Mouse (Mus musculus) testis, adult 10 weeks (tissue): ENCODE measurements around the gene Serpina3j. TPM values are rescaled to one million over a fixed set of nuclear protein-coding genes. Genes with fewer than 3 reads are reported as not detected.

Experiments
- polyA plus RNA-seq: library from polyadenylated mRNA; stranded (reverse); fragments of 350-450 nt; fragmentation: Illumina TruSeq; extraction: RNeasy Lipid Tissue Mini Kit (QIAGEN cat#74804); gene quantifications from one replicate; pipeline ENCODE4 v1.2.3, GENCODE M21; 2014; ENCODE audit warnings: low read depth, low replicate concordance

Gene Serpina3j
- not detected for polyA plus RNA-seq

DNA sequence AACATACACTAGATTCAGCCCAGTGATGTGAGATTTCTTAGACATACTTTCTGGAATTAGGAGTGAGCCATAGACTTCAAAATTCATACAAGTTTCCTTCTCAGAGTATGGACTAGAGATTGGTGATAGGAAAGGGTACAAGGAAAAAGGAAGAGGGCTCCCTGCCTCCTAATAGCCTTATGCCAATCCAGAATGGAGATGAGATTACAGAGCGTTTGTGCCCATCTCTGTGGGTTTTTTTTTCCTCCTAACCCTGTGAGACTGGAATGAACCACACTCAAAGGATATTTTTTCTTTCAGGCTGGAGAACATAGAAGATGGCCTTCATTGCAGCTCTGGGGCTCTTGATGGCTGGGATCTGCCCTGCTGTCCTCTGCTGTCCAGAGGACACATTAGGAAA lies at the start of gene Serpina3j:
TSS of gene Serpina3j (plus strand) at position 301 of the 400 bp plus-strand sequence.

DNA sequence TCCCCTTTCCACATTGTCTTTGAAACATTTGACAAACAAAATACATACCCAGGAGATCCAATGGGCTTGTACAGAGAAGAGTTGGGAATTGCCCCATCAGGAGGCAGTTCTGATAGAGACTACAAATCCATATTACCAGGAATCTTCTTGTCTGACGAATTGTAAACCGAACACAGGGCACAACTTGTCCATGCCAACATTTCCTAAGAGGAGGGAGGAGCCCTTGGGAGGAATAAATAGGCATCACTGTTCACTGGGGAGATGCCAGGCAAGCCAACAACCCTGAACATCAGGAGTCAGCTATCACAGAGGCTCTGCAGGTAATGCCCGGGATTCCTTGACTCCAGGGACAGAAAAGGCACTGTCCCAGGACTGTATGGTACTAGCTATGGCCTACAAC lies 23.9 kb downstream of the Serpina3j start, which contains the start of the genes Serpina3k and Serpina3m:
TSS of gene Serpina3k (plus strand) at position 261 of the 400 bp plus-strand sequence.
TSS of gene Serpina3m (plus strand) at position 261 of the 400 bp plus-strand sequence.

Other genes starting within 250 kb of the Serpina3j start
- gene Serpina5, start 213.4 kb upstream of the Serpina3j start, polyA plus RNA-seq = 105 TPM
- 73.8 TPM for gene Serpina3a, start 201.8 kb upstream of the Serpina3j start, polyA plus RNA-seq
- gene Serpina3b, start 186.6 kb upstream of the Serpina3j start, polyA plus RNA-seq = 2.6 TPM
- gene Serpina3c, start 160.7 kb upstream of the Serpina3j start, polyA plus RNA-seq = 17.6 TPM
- gene Serpina3f, start 100.0 kb upstream of the Serpina3j start, polyA plus RNA-seq = 0.18 TPM
- gene Serpina3g, start 78.3 kb upstream of the Serpina3j start, polyA plus RNA-seq = 20.1 TPM
- 0.29 TPM for gene Serpina3i, start 51.4 kb upstream of the Serpina3j start, polyA plus RNA-seq
- gene Serpina3k, start 23.9 kb downstream of the Serpina3j start, polyA plus RNA-seq = 0.28 TPM
- gene Serpina3m, start 23.9 kb downstream of the Serpina3j start, polyA plus RNA-seq = not detected
- 1.1 TPM for gene Serpina3n, start 92.2 kb downstream of the Serpina3j start, polyA plus RNA-seq
- gene Gsc, start 158.8 kb downstream of the Serpina3j start, polyA plus RNA-seq = not detected